Mouse (Mus musculus): ENCODE measurements around the gene Nf1. TPM values are rescaled to one million over a fixed set of nuclear protein-coding genes. Genes with fewer than 3 reads are reported as not detected.

Nf1 gene
- polyA plus RNA-seq, 1 experiment, result 8.0 TPM

DNA sequence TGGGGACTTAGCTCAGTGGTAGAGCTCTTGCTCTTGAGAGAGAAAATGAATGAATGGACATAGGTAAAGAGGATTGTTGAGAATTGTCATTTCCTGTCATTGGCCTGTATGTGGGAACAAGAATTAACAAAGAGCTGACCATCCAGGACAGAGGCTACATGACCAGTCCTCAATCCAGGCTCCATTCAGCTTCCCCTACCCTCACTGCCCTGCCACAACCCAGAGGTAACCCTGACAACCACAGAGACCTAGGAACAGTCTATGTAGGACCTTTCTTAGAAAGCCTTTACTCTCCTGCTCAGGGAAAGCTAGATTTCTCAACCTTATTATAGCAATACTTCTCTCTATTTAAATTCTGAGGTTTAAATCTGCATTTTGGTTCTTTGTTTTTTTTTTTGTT lies 181.3 kb downstream of the Nf1 start:
- no peaks in the 10 kb centered on the region for H3K27me3 ChIP-seq (ENCODE audit: control insufficient read depth, insufficient read depth, insufficient read length)
- H3K79me2 ChIP-seq (ENCODE audit: control insufficient read depth, insufficient read depth), result peaks cover 21% of the 10 kb centered on the region
- no peak overlapping the region for H3K4me3 ChIP-seq (ENCODE audit: insufficient read depth, poor library complexity, severe bottlenecking)
- no peak for TF ChIP-seq MYOD1 (IDR thresholded peaks at IDR 0.05; ENCODE audit: control insufficient read depth, insufficient read length, low read depth)
- TF ChIP-seq USF1 (IDR thresholded peaks at IDR 0.05; ENCODE audit: low read depth), result no peak
- no peak for TF ChIP-seq MAX (IDR thresholded peaks at IDR 0.05)
- TF ChIP-seq CTCF (IDR thresholded peaks at IDR 0.05; ENCODE audit: control insufficient read depth, insufficient read depth, insufficient read length), result no peak
- no peak for TF ChIP-seq MYOG (IDR thresholded peaks at IDR 0.05; ENCODE audit: control insufficient read depth, extremely low read depth, insufficient read length)
- no peak for TF ChIP-seq FOSL1 (IDR thresholded peaks at IDR 0.05; ENCODE audit: insufficient read depth, low read length, poor library complexity, severe bottlenecking)
- H3ac ChIP-seq (ENCODE audit: control insufficient read depth, insufficient read length, low read depth), result no peak overlapping the region
- no peaks in the 10 kb centered on the region for H3K79me3 ChIP-seq (ENCODE audit: low read depth)
- peaks cover 22% of the 10 kb centered on the region for H3K36me3 ChIP-seq (ENCODE audit: control insufficient read depth, insufficient read depth)

DNA sequence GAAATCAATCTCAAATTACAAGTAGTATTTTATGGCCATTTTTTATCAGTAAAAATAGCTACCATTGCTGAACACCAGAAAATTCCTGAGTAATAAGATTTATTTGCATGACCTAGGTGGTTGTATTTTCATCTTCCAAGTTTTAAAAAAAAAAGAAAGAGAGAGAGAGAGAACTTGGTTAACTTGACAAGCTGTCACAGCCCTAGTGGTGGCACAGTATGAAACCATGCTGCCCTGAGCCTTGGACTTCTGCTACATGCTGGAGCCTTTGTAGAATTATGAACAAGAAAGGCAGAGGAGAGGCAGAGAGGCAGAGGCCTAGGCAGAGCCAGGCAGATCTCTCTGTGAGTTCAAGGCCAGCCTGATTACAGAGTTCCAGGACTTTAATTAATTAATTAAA lies 182.4 kb downstream of the Nf1 start:
- H3K79me2 ChIP-seq (ENCODE audit: control insufficient read depth, insufficient read depth), result peaks cover 21% of the 10 kb centered on the region
- no peaks in the 10 kb centered on the region for H3K79me3 ChIP-seq (ENCODE audit: low read depth)
- peaks cover 32% of the 10 kb centered on the region for H3K36me3 ChIP-seq (ENCODE audit: control insufficient read depth, insufficient read depth)
- TF ChIP-seq CTCF (IDR thresholded peaks at IDR 0.05; ENCODE audit: control insufficient read depth, insufficient read depth, insufficient read length) (no peak), CEBPB (IDR thresholded peaks at IDR 0.05; ENCODE audit: low read depth) (no peak), MYOG (IDR thresholded peaks at IDR 0.05; ENCODE audit: control insufficient read depth, extremely low read depth, insufficient read length) (no peak), MAX (IDR thresholded peaks at IDR 0.05) (no peak), USF1 (IDR thresholded peaks at IDR 0.05; ENCODE audit: low read depth) (no peak), FOSL1 (IDR thresholded peaks at IDR 0.05; ENCODE audit: insufficient read depth, low read length, poor library complexity, severe bottlenecking) (no peak), MYOD1 (IDR thresholded peaks at IDR 0.05; ENCODE audit: control insufficient read depth, insufficient read length, low read depth) (no peak)
- no peaks in the 10 kb centered on the region for H3K27me3 ChIP-seq (ENCODE audit: control insufficient read depth, insufficient read depth, insufficient read length)
- H3K4me3 ChIP-seq (ENCODE audit: insufficient read depth, poor library complexity, severe bottlenecking), result no peak overlapping the region
- H3ac ChIP-seq (ENCODE audit: control insufficient read depth, insufficient read length, low read depth), result no peak overlapping the region

DNA sequence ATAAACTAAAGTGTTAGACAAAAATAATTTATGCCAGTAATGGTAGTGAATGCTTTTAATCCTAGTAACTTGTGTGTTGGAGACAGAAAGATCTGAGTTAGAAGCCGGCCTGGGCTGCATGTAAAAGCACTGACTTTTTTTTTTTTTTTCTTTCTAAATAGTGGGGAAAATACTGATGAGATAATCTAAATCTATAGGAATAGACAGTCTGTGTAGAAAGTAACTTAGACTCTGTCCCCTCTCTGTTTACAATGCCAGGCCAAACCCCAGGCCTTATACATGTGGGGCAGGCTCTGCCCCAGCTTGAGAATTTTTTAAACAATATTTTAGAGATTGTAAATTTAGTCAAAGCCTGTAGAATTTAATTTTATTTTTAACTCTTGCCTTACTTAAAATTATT lies 183.5 kb downstream of the Nf1 start:
- peaks cover 29% of the 10 kb centered on the region for H3K79me2 ChIP-seq (ENCODE audit: control insufficient read depth, insufficient read depth)
- H3ac ChIP-seq (ENCODE audit: control insufficient read depth, insufficient read length, low read depth), result no peak overlapping the region
- no peak overlapping the region for H3K4me3 ChIP-seq (ENCODE audit: insufficient read depth, poor library complexity, severe bottlenecking)
- peaks cover 41% of the 10 kb centered on the region for H3K36me3 ChIP-seq (ENCODE audit: control insufficient read depth, insufficient read depth)
- TF ChIP-seq MYOG (IDR thresholded peaks at IDR 0.05; ENCODE audit: control insufficient read depth, extremely low read depth, insufficient read length) (no peak), MYOD1 (IDR thresholded peaks at IDR 0.05; ENCODE audit: control insufficient read depth, insufficient read length, low read depth) (no peak), FOSL1 (IDR thresholded peaks at IDR 0.05; ENCODE audit: insufficient read depth, low read length, poor library complexity, severe bottlenecking) (no peak), USF1 (IDR thresholded peaks at IDR 0.05; ENCODE audit: low read depth) (no peak), MAX (IDR thresholded peaks at IDR 0.05) (no peak), CTCF (IDR thresholded peaks at IDR 0.05; ENCODE audit: control insufficient read depth, insufficient read depth, insufficient read length) (no peak), CEBPB (IDR thresholded peaks at IDR 0.05; ENCODE audit: low read depth) (no peak)
- H3K79me3 ChIP-seq (ENCODE audit: low read depth), result no peaks in the 10 kb centered on the region
- H3K27me3 ChIP-seq (ENCODE audit: control insufficient read depth, insufficient read depth, insufficient read length), result no peaks in the 10 kb centered on the region

- H3ac ChIP-seq (ENCODE audit: control insufficient read depth, insufficient read length, low read depth), result no peak within 1 kb of the TSS
Measured at GRCm38 (mm10) chr11:79523560-79524309, 184.2 kb downstream of the Nf1 start, which contains the start of gene Evi2b. TSS of gene Evi2b (minus strand) at chr11:79523762.

GRCm38 (mm10) chr11:79524310-79524575 lies 184.8 kb downstream of the Nf1 start:
- Histone ChIP-seq H3K36me3 (ENCODE audit: control insufficient read depth, insufficient read depth) (peaks cover 53% of the 10 kb centered on the region), H3ac (ENCODE audit: control insufficient read depth, insufficient read length, low read depth) (no peak overlapping the region), H3K79me3 (ENCODE audit: low read depth) (no peaks in the 10 kb centered on the region), H3K4me3 (ENCODE audit: insufficient read depth, poor library complexity, severe bottlenecking) (no peak overlapping the region), H3K27me3 (ENCODE audit: control insufficient read depth, insufficient read depth, insufficient read length) (no peaks in the 10 kb centered on the region), H3K79me2 (ENCODE audit: control insufficient read depth, insufficient read depth) (peaks cover 41% of the 10 kb centered on the region)
- TF ChIP-seq MYOD1 (IDR thresholded peaks at IDR 0.05; ENCODE audit: control insufficient read depth, insufficient read length, low read depth) (no peak), FOSL1 (IDR thresholded peaks at IDR 0.05; ENCODE audit: insufficient read depth, low read length, poor library complexity, severe bottlenecking) (no peak), CTCF (IDR thresholded peaks at IDR 0.05; ENCODE audit: control insufficient read depth, insufficient read depth, insufficient read length) (no peak)

More at GRCm38 (mm10) chr11:79523560-79524309, 184.2 kb downstream of the Nf1 start, which contains the start of gene Evi2b:
- Histone ChIP-seq H3K27me3 (ENCODE audit: control insufficient read depth, insufficient read depth, insufficient read length) (no peaks in the 10 kb centered on the region), H3K36me3 (ENCODE audit: control insufficient read depth, insufficient read depth) (peaks cover 49% of the 10 kb centered on the region), H3K79me3 (ENCODE audit: low read depth) (no peaks in the 10 kb centered on the region), H3K79me2 (ENCODE audit: control insufficient read depth, insufficient read depth) (peaks cover 37% of the 10 kb centered on the region), H3K4me3 (ENCODE audit: insufficient read depth, poor library complexity, severe bottlenecking) (no peak within 1 kb of the TSS)
- TF ChIP-seq MAX (IDR thresholded peaks at IDR 0.05), result no peak
- no peak for TF ChIP-seq USF1 (IDR thresholded peaks at IDR 0.05; ENCODE audit: low read depth)
- TF ChIP-seq FOSL1 (IDR thresholded peaks at IDR 0.05; ENCODE audit: insufficient read depth, low read length, poor library complexity, severe bottlenecking), result no peak
- TF ChIP-seq CTCF (IDR thresholded peaks at IDR 0.05; ENCODE audit: control insufficient read depth, insufficient read depth, insufficient read length), result no peak
- TF ChIP-seq MYOD1 (IDR thresholded peaks at IDR 0.05; ENCODE audit: control insufficient read depth, insufficient read length, low read depth), result no peak
- no peak for TF ChIP-seq MYOG (IDR thresholded peaks at IDR 0.05; ENCODE audit: control insufficient read depth, extremely low read depth, insufficient read length)
- no peak for TF ChIP-seq CEBPB (IDR thresholded peaks at IDR 0.05; ENCODE audit: low read depth)

DNA sequence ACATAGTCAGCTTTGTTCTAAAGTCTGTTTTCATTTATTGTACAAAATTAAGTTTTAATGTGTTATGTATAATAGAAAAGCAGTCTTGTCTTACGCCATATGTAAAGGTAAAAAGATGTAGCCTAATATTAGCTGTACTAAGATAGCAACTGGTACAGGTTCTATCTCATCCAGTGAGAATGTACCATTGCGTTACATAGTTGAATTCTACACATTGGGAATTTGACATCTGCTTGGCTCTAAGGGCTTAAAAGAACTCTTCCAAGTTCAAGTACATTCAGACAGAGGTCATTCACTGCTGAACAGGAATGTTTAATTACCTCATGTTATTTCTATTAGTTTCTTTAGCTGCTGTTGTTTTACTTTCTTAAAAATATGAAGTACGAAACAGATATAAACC lies 187.1 kb downstream of the Nf1 start:
- Histone ChIP-seq H3ac (ENCODE audit: control insufficient read depth, insufficient read length, low read depth) (no peak overlapping the region), H3K36me3 (ENCODE audit: control insufficient read depth, insufficient read depth) (peaks cover 46% of the 10 kb centered on the region), H3K79me2 (ENCODE audit: control insufficient read depth, insufficient read depth) (peaks cover 30% of the 10 kb centered on the region), H3K79me3 (ENCODE audit: low read depth) (no peaks in the 10 kb centered on the region), H3K27me3 (ENCODE audit: control insufficient read depth, insufficient read depth, insufficient read length) (no peaks in the 10 kb centered on the region), H3K4me3 (ENCODE audit: insufficient read depth, poor library complexity, severe bottlenecking) (no peak overlapping the region)
- TF ChIP-seq FOSL1 (IDR thresholded peaks at IDR 0.05; ENCODE audit: insufficient read depth, low read length, poor library complexity, severe bottlenecking) (no peak), MYOD1 (IDR thresholded peaks at IDR 0.05; ENCODE audit: control insufficient read depth, insufficient read length, low read depth) (no peak), CEBPB (IDR thresholded peaks at IDR 0.05; ENCODE audit: low read depth) (no peak), CTCF (IDR thresholded peaks at IDR 0.05; ENCODE audit: control insufficient read depth, insufficient read depth, insufficient read length) (no peak), MYOG (IDR thresholded peaks at IDR 0.05; ENCODE audit: control insufficient read depth, extremely low read depth, insufficient read length) (no peak), MAX (IDR thresholded peaks at IDR 0.05) (no peak), USF1 (IDR thresholded peaks at IDR 0.05; ENCODE audit: low read depth) (no peak)
